Mouse (Mus musculus): ENCODE data around the gene Il19.

The Il19 gene

DNA sequence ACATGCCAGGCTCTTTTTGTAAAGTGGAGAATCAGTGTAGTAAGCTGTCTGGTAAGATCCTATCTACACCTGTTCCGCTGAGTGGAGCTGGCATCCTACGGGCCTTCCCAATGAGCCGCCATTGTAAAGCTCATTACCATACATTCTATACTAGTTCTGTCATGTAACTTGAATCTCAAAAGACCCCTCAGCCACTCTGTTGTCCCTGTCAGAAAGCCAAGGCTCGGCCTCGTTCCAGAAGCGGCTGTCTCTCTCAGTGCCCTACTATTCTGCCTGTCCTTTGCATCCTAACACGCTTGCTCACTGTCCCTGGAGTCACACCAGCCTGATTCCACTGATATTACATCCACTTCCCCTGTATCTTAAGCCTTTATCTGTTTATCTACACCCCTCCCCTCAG, 1.7 kb downstream of the Il19 start:
- 0 out of 2 replicates have a peak, but pooled peaks cover 2% of the 10 kb centered on the region for H3K27me3 ChIP-seq (ENCODE audit: insufficient read depth, low read length)
- no peaks in the 10 kb centered on the region for H3K9me3 ChIP-seq (ENCODE audit: low read length)
- TF ChIP-seq NANOG (IDR thresholded peaks at IDR 0.05; ENCODE audit: borderline replicate concordance, low read length), result no peak
- TF ChIP-seq CTCF (conservative IDR thresholded peaks at IDR 0.05; ENCODE audit: low read length), result no peak
- TF ChIP-seq POU5F1 (IDR thresholded peaks at IDR 0.05; ENCODE audit: borderline replicate concordance, low read length), result no peak
- no peak overlapping the region for H3K4me3 ChIP-seq (replicated peaks; ENCODE audit: low read length)
- H3K36me3 ChIP-seq (ENCODE audit: insufficient read depth, low read length), result no peaks in the 10 kb centered on the region
- no peaks in the 10 kb centered on the region for H3K4me1 ChIP-seq (replicated peaks; ENCODE audit: low read depth, low read length)

DNA sequence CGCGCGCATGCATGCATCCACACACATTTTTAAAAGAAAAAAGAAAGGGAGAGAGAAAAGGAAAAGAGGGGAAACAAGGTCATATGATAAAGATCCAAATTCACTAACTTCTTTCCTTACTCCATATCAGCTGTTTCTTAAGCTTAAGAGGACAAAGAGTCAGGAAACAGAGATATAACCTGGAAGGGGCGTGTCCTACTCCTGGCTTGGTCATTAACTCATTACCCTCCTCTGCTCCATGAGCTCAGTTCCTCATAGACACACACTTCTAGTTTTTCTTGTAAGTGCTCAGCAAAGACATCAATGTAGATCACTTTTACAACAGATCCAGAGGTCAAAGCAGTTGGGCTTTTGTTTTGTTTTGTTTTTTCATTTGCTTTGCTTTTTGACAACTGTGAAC, 2.7 kb downstream of the Il19 start:
- TF ChIP-seq POU5F1 (IDR thresholded peaks at IDR 0.05; ENCODE audit: borderline replicate concordance, low read length) (no peak), CTCF (conservative IDR thresholded peaks at IDR 0.05; ENCODE audit: low read length) (no peak), NANOG (IDR thresholded peaks at IDR 0.05; ENCODE audit: borderline replicate concordance, low read length) (no peak)
- no peaks in the 10 kb centered on the region for H3K36me3 ChIP-seq (ENCODE audit: insufficient read depth, low read length)
- no peak overlapping the region for H3K4me3 ChIP-seq (replicated peaks; ENCODE audit: low read length)
- H3K4me1 ChIP-seq (replicated peaks; ENCODE audit: low read depth, low read length), result no peaks in the 10 kb centered on the region
- 0 out of 2 replicates have a peak, but pooled peaks cover 2% of the 10 kb centered on the region for H3K27me3 ChIP-seq (ENCODE audit: insufficient read depth, low read length)
- no peaks in the 10 kb centered on the region for H3K9me3 ChIP-seq (ENCODE audit: low read length)

DNA sequence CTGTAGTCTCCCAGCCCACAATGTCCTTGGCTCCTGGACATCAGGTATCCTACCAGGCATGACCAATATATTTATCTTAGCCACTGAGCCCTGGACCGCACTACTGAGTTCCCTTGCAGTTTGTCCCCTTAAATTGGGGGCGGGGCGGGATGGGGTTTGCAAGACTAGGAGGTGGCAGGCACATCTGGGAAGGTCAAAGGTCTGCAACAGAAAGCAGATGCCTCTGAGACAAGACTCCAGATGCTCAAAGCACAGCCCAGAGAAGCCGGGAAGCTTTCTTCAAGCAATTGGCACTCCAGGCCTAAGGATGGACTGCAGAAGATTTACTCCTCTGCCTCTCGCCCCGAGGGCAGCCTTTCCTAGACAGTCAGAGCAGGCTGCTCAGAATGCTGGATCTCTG, 3.6 kb downstream of the Il19 start:
- TF ChIP-seq POU5F1 (IDR thresholded peaks at IDR 0.05; ENCODE audit: borderline replicate concordance, low read length) (no peak), NANOG (IDR thresholded peaks at IDR 0.05; ENCODE audit: borderline replicate concordance, low read length) (no peak)
- Histone ChIP-seq H3K4me3 (replicated peaks; ENCODE audit: low read length) (no peak overlapping the region), H3K9me3 (ENCODE audit: low read length) (no peaks in the 10 kb centered on the region), H3K36me3 (ENCODE audit: insufficient read depth, low read length) (no peaks in the 10 kb centered on the region), H3K27me3 (ENCODE audit: insufficient read depth, low read length) (no peaks in the 10 kb centered on the region), H3K4me1 (replicated peaks; ENCODE audit: low read depth, low read length) (no peaks in the 10 kb centered on the region)

DNA sequence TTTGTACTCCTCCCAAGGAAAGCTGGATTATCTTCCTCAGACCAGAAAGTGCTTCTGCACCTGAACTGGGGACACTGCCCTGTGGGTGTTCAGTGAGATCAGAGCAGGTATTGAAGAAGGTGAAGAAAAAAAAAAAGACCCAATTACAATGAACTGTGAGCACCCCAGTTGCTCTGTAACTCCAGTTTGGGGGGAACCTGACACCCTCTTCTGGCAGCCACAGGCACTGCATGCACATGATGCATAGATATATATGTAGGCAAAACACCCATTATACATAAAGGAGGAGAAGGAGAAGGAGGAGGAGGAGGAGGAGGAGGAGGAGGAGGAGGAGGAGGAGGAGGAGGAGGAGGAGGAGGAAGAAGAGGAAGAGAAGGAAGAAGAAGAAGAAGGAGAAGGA, 13.4 kb downstream of the Il19 start:
- Histone ChIP-seq H3K4me3 (replicated peaks; ENCODE audit: low read length) (no peak overlapping the region), H3K36me3 (ENCODE audit: insufficient read depth, low read length) (no peaks in the 10 kb centered on the region), H3K27me3 (ENCODE audit: insufficient read depth, low read length) (peaks cover 4% of the 10 kb centered on the region), H3K9me3 (ENCODE audit: low read length) (no peaks in the 10 kb centered on the region), H3K4me1 (replicated peaks; ENCODE audit: low read depth, low read length) (no peaks in the 10 kb centered on the region)
- TF ChIP-seq NANOG (IDR thresholded peaks at IDR 0.05; ENCODE audit: borderline replicate concordance, low read length), result no peak
- peak; percentile 36 for TF ChIP-seq CTCF (conservative IDR thresholded peaks at IDR 0.05; ENCODE audit: low read length)

DNA sequence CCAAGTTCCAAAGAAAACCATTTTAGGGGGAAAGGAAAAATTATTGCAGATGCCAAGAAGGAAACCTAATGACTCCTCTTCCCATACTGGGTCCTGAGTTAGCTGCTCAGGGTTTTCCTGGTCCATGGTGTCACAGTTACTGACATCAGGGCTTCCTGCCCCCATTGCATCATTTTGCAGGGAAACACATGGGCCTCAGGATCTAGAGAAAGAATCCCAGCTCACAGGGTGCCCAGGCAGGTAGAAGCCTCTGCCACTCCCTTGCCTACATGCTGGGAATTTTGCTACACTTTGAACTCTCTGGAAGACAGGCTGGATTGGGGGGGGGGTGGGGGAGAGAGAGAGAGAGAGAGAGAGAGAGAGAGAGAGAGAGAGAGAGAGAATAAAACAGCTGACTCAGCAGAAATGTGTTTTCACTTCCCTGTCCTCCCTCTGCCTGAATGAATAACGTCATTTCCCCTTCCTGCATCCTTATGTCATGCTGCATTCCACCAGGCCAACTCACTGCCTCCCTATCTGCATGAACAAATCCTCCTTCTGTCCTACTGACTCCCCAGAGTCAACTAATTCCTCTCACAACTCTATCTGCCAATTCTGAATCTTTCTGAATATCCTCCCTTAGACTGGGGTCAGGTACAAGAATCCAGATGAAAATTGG, 21.5 kb downstream of the Il19 start:
- peaks cover 6% of the 10 kb centered on the region; the same call in 1 of the 2 replicates for H3K9me3 ChIP-seq (ENCODE audit: low read length)
- H3K36me3 ChIP-seq (ENCODE audit: insufficient read depth, low read length), result no peaks in the 10 kb centered on the region
- no peak overlapping the region for H3K4me3 ChIP-seq (replicated peaks; ENCODE audit: low read length)
- H3K27me3 ChIP-seq (ENCODE audit: insufficient read depth, low read length), result no peaks in the 10 kb centered on the region
- no peaks in the 10 kb centered on the region for H3K4me1 ChIP-seq (replicated peaks; ENCODE audit: low read depth, low read length)
- TF ChIP-seq NANOG (IDR thresholded peaks at IDR 0.05; ENCODE audit: borderline replicate concordance, low read length), result no peak
- TF ChIP-seq CTCF (conservative IDR thresholded peaks at IDR 0.05; ENCODE audit: low read length), result no peak
- TF ChIP-seq POU5F1 (IDR thresholded peaks at IDR 0.05; ENCODE audit: borderline replicate concordance, low read length), result no peak

DNA sequence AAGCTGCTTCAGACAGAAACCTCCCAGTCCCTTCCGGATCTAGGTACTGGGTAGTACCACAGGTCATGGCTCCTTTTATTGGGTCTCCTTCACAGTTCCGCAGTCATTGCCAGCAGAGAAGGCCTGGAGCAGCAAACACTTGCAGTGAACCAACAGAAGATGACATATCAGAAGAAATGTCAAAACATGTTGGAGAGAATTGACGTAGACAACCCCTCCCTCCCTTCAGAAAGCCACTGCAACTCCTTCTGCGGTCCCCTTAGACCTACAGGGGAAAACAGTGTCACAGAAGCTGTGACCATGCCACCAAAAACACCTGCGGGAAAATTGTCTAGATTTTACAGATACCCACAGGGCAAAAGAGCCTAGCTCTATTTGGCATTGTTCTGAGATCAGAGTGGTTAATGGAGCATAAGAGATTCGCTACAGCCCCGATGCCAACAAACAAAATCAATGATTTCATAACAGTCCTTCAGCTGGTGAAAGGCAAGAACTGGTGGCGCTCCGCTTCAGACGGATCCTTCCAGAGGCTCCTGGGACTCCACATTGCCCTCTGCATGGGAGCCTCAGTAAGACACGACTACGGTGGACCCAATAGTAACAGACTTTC, 28.4 kb downstream of the Il19 start, which contains the start of gene Il20:
Il20 (minus strand) TSS at position 51 of the 610 bp plus-strand sequence.
- TF ChIP-seq NANOG (IDR thresholded peaks at IDR 0.05; ENCODE audit: borderline replicate concordance, low read length), result no peak
- TF ChIP-seq POU5F1 (IDR thresholded peaks at IDR 0.05; ENCODE audit: borderline replicate concordance, low read length), result no peak
- no peak for TF ChIP-seq CTCF (conservative IDR thresholded peaks at IDR 0.05; ENCODE audit: low read length)
- Histone ChIP-seq H3K9me3 (ENCODE audit: low read length) (no peaks in the 10 kb centered on the region), H3K4me1 (replicated peaks; ENCODE audit: low read depth, low read length) (no peaks in the 10 kb centered on the region), H3K36me3 (ENCODE audit: insufficient read depth, low read length) (no peaks in the 10 kb centered on the region), H3K4me3 (replicated peaks; ENCODE audit: low read length) (no peak within 1 kb of the TSS), H3K27me3 (ENCODE audit: insufficient read depth, low read length) (0 out of 2 replicates have a peak, but pooled peaks cover 2% of the 10 kb centered on the region)

DNA sequence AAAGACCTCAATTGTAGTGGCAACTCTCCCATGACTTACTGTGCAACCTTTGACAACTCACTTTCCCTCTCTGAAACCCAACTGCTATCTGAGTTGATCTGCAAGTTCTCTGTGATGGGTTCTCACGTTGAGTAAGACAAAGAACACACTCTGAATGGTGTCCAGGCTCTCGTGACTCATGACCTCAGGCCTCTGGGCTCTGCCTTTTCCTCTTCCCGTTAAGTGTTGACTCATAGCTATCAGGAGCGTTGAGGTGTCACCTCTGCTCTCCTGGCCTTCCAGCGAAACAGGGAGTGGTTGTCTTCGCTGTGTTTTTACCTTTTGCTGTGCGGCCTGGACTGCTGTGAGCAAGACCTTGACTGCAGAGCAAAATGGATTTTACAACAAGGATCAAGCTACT, 37.4 kb downstream of the Il19 start:
- Histone ChIP-seq H3K36me3 (ENCODE audit: insufficient read depth, low read length) (no peaks in the 10 kb centered on the region), H3K4me3 (replicated peaks; ENCODE audit: low read length) (no peak overlapping the region), H3K4me1 (replicated peaks; ENCODE audit: low read depth, low read length) (no peaks in the 10 kb centered on the region), H3K9me3 (ENCODE audit: low read length) (no peaks in the 10 kb centered on the region), H3K27me3 (ENCODE audit: insufficient read depth, low read length) (no peaks in the 10 kb centered on the region)
- TF ChIP-seq CTCF (conservative IDR thresholded peaks at IDR 0.05; ENCODE audit: low read length), result no peak
- TF ChIP-seq POU5F1 (IDR thresholded peaks at IDR 0.05; ENCODE audit: borderline replicate concordance, low read length), result no peak
- no peak for TF ChIP-seq NANOG (IDR thresholded peaks at IDR 0.05; ENCODE audit: borderline replicate concordance, low read length)

DNA sequence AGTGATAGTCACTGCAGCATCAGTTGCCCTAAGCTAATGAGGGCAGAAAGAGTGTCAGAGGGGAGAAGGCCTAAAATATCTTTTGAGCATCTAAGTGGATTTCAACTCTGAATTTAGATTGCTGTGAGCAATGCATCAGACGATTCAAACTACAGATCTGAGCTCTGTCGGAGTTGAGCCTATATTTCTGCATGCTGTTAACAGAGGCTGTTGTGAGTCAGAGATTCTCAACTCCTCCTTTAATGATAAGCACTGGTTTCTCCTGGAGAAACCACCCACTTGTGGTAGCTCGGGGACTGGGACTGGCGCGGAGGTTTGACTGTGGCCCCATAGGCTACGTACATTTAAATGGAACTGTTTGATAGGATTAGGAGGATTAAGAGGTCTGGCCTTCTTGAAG, 45.4 kb downstream of the Il19 start:
- no peak for TF ChIP-seq NANOG (IDR thresholded peaks at IDR 0.05; ENCODE audit: borderline replicate concordance, low read length)
- TF ChIP-seq POU5F1 (IDR thresholded peaks at IDR 0.05; ENCODE audit: borderline replicate concordance, low read length), result no peak
- TF ChIP-seq CTCF (conservative IDR thresholded peaks at IDR 0.05; ENCODE audit: low read length), result no peak
- H3K36me3 ChIP-seq (ENCODE audit: insufficient read depth, low read length), result no peaks in the 10 kb centered on the region
- H3K27me3 ChIP-seq (ENCODE audit: insufficient read depth, low read length), result no peaks in the 10 kb centered on the region
- H3K4me3 ChIP-seq (replicated peaks; ENCODE audit: low read length), result no peak overlapping the region
- H3K9me3 ChIP-seq (ENCODE audit: low read length), result no peaks in the 10 kb centered on the region
- H3K4me1 ChIP-seq (replicated peaks; ENCODE audit: low read depth, low read length), result no peaks in the 10 kb centered on the region

Data from E14TG2a.4 (cell line).